Mouse (Mus musculus) Patski (cell line): ENCODE data around the gene Hk2. TPM values are rescaled to one million over a fixed set of nuclear protein-coding genes. Genes with fewer than 3 reads are reported as not detected.

Experiments used
- ATAC-seq: fragments of 100-300 bp; one replicate; pipeline ENCODE4 v1.8.0; 2021
- CTCF ChIA-PET: fragments of 350-600 bp; sonication (Branson Sonifier 250); formaldehyde crosslinking; loops from one replicate; lab custom pipeline; 2022; ENCODE audit warnings: inconsistent platforms; lab: Charles Lee
- POLR2A ChIA-PET: fragments of 350-600 bp; sonication (Branson Sonifier 250); formaldehyde crosslinking; loops from one replicate; lab custom pipeline; 2022; ENCODE audit warnings: antibody characterized with exemption, inconsistent platforms; lab: Charles Lee
- DNase-seq: peaks from one replicate; pipeline ENCODE4 v3.0.0-alpha.2; 2011; ENCODE audit warnings: low read depth, low spot score
- H3K27me3 ChIP-seq: fragments of 371-371 bp; one replicate; pipeline ENCODE4 v1.5.1; 2021
- CTCF ChIP-seq: fragments of 100-300 bp; IDR thresholded peaks from one replicate; pipeline ENCODE4 v1.5.1; 2021
- in situ Hi-C: fragments of 300-500 bp; cut with MboI; formaldehyde crosslinking; loops from 3 replicates; pipeline ENCODE4 v1.11.1; 2018; ENCODE audit warnings: low pct_unique_long_range_greater_than_20kb, mixed read lengths
- polyA plus RNA-seq: library from polyadenylated mRNA; unstranded; gene quantifications from one replicate; pipeline ENCODE4 v1.2.3, GENCODE M21; 2021

The Hk2 gene
- polyA plus RNA-seq, 1 experiment from 2014 or later = 75.3 TPM

GRCm38 (mm10) chr6:82797300-82797839, 23.1 kb upstream of the Hk2 start:
- CTCF ChIA-PET = interaction anchor here (0.9 kb wide), 1 partner anchor 17 kb away, joined by 4 read pairs; no protein-coding TSS in a partner anchor

GRCm38 (mm10) chr6:82790864-82791263, 16.6 kb upstream of the Hk2 start:
- CTCF ChIA-PET = no interaction called here
- no peak for ATAC-seq
- POLR2A ChIA-PET = no interaction called here

More at GRCm38 (mm10) chr6:82797300-82797839, 23.1 kb upstream of the Hk2 start:
- POLR2A ChIA-PET = interaction anchor here (1.2 kb wide), 1 partner anchor 22 kb away, joined by 3 read pairs; no protein-coding TSS in a partner anchor
- DNase-seq (no peak), ATAC-seq (no peak)
- in situ Hi-C loops = no loop called here
- no peak for TF ChIP-seq CTCF
- H3K27me3 ChIP-seq = no peaks in the 10 kb centered on the region

GRCm38 (mm10) chr6:82783906-82784305, 9.7 kb upstream of the Hk2 start:
- H3K27me3 ChIP-seq = no peaks in the 10 kb centered on the region
- DNase-seq (no peak), ATAC-seq (no peak)
- in situ Hi-C loops = no loop called here
- ChIA-PET CTCF (no interaction called here), POLR2A (no interaction called here)
- no peak for TF ChIP-seq CTCF

More at GRCm38 (mm10) chr6:82790864-82791263, 16.6 kb upstream of the Hk2 start:
- H3K27me3 ChIP-seq = no peaks in the 10 kb centered on the region
- in situ Hi-C loops = no loop called here
- DNase-seq = no peak
- TF ChIP-seq CTCF = no peak

DNA sequence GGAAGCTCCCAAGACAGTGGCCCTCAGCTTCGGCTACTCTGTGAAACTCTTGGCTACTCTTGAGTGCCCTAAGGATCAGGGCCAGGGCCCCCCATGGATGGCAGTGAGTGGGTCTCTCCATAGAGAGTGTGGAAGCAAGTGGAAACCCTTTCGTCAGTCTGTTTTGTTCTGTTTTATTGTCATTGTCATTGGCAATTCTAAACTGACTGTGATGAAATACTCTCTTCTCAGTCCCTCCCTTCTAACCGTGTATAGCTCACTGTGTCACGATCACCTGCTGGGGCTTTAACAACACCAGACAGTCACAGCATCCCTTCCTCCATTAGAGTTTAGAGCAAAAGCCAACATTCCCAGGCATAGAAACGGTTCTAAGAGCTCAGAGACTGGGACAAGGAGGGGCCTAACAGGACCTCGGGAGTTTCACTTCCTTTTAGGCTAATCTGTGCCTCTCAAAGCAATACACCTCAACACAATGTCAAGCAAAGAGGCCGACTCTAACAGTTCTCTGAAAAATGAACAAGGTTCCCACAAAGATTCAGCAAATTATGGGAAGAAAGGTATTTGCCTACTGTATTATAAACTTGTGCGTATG, 6.6 kb upstream of the Hk2 start:
- in situ Hi-C loops = no loop called here
- no peaks in the 10 kb centered on the region for H3K27me3 ChIP-seq
- DNase-seq = no peak
- ATAC-seq = no peak
- ChIA-PET POLR2A (no interaction called here), CTCF (no interaction called here)
- TF ChIP-seq CTCF = no peak

- TF ChIP-seq CTCF = no peak
- no peak for ATAC-seq
- in situ Hi-C loops = no loop called here
- POLR2A ChIA-PET = no interaction called here
- CTCF ChIA-PET = no interaction called here
- H3K27me3 ChIP-seq = no peaks in the 10 kb centered on the region
- no peak for DNase-seq
These were observed 6.1 kb upstream of the Hk2 start for GRCm38 (mm10) chr6:82780369-82780768.

DNA sequence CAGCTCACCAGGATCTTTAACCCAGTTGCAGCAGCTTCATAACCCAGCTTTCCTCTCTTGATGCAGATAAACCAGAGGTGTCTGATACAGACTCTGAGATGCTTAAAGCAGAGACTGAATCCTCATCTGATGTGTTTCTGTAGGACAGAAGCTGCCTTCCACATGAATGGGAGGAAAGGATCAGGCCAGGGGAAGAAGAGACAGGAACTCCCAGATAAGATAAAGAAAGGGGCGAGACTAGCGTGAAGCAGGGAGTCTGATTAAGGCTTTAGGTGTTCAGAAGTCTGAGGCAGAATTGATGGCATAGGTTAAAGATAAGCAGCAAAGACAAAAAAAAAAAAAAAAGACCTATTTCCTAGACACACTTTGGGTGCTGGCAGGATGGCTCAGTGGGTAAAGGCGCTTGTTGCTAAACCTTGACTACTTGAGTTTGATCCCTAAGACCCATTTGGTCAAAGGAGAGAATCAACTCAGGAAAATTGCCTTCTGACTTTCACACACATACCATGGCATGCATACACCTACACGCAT, 2.9 kb upstream of the Hk2 start:
- ChIA-PET CTCF (no interaction called here), POLR2A (no interaction called here)
- in situ Hi-C loops = no loop called here
- no peaks in the 10 kb centered on the region for H3K27me3 ChIP-seq
- no peak for ATAC-seq
- no peak for TF ChIP-seq CTCF
- no peak for DNase-seq

DNA sequence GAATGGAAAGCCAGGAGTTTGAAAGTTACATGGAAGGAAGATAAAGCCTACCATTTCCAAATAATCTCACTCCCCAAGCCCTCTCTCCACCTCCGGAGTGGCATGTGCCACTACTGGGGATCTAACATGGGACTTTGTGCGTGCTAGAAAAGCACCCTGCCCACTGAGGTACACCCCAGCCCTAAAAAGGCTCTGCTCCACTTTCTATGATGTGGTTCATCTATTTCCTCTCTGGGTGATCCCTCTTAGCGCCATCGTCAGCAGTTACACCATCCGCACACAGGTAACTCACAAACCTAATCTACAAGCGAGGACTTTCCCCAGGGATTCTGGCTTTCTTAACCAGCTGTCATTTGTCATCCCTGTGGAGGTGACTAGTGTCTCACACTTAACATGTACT, 1.1 kb upstream of the Hk2 start:
- POLR2A ChIA-PET = interaction anchor here (1.0 to 1.4 kb wide), 4 partner anchors 19 to 88 kb away, joined by 3 to 5 read pairs (median 4); no protein-coding TSS in a partner anchor
- TF ChIP-seq CTCF = no peak
- CTCF ChIA-PET = interaction anchor here (1.1 kb wide), 1 partner anchor 200 kb away, joined by 3 read pairs; no protein-coding TSS in a partner anchor
- ATAC-seq = no peak
- DNase-seq = no peak
- in situ Hi-C loops = no loop called here
- no peaks in the 10 kb centered on the region for H3K27me3 ChIP-seq

DNA sequence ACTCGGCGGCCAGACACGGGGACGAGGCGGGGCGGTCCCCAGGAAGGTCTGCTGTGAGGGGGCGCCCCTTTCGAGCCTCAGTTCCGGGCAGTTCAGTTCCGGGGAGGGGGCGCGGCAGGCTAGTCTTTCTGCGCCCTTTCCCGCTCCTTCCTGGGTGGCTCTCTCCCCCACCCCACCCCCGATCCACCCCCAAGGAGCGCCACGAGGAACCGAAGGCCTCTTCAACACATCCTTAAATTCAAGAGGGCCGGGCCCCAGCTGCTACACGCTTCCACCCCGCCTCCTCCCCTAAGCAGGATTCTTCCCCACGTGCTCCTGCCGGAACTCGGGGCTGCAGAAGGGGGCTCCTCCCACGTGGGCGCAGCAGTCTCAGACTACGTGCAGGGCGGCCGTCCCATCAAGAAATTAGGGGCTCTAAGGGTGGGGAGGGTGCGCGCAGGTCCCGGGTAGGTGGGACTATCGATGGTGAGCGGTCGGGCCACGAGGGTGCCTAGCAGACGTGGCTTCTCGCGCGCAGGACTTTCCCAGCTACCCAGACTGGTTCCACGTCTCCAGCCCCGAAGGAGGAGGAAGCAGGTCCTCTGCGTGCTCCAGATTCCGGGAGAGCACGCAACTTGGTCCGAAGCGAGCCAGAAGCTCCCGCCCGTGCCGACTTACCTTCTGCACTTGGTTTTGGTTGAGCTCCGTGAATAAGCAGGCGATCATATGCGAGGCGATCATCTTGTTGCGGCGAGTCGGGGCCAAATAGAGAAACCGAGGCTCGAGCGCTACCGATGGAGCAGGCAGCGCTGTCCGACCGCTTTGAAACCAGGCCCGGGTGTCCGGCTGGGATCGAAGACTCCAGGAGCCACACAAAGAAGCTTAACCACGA, 758 bp downstream of the Hk2 start:
- no peaks in the 10 kb centered on the region for H3K27me3 ChIP-seq
- TF ChIP-seq CTCF = no peak
- POLR2A ChIA-PET = interaction anchor here (0.6 to 1.8 kb wide), 11 partner anchors 15 to 122 kb away, joined by 3 to 7 read pairs (median 3); no protein-coding TSS in a partner anchor
- in situ Hi-C loops = no loop called here
- no peak for DNase-seq
- ATAC-seq = peak; percentile 18
- CTCF ChIA-PET = interaction anchor here (1.2 to 1.4 kb wide), 2 partner anchors 59 to 111 kb away, joined by 3 to 6 read pairs; no protein-coding TSS in a partner anchor

DNA sequence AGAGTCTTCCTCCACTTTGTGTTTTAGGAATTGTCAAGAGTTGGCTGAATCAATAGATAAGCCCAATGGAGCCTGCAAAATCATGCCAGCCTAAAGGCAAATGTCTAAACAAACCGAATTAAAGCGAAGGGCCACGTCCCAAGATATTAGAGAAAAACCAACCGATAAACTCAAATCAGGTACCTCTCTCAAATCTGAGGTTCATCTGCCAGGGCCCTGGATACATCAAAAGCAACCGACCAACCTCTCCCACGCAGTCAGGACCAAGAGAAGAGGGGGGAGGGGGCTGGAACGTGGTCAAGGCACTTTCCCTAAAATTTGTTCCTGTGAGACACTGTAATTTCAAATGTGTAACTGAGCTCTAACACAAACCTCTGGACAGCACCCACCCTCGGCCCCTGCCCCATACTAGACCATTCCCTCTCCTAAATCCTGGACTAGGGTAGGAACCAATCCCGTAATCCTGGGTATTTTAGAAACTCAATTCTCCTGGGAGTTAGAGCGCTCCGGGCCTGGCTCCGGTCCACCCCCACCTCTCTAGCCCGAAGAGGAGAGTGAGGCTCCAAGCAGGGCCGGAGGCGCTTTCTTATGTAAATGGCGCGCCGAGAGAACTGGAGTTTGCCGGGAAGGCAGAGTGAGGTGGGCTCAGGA, 1.7 kb downstream of the Hk2 start:
- DNase-seq = no peak
- no peak for TF ChIP-seq CTCF
- no peak for ATAC-seq
- no peaks in the 10 kb centered on the region for H3K27me3 ChIP-seq
- in situ Hi-C loops = no loop called here
- ChIA-PET POLR2A (interaction anchor here (0.9 to 1.2 kb wide), 2 partner anchors 33 to 63 kb away, joined by 3 read pairs; no protein-coding TSS in a partner anchor), CTCF (no interaction called here)

- POLR2A ChIA-PET = interaction anchor here (0.6 to 1.2 kb wide), 3 partner anchors 11 to 63 kb away, joined by 3 to 4 read pairs (median 3); no protein-coding TSS in a partner anchor
- ATAC-seq (no peak), DNase-seq (no peak)
- no peaks in the 10 kb centered on the region for H3K27me3 ChIP-seq
- in situ Hi-C loops = no loop called here
- CTCF ChIA-PET = interaction anchor here (1.1 to 1.5 kb wide), 3 partner anchors 17 to 108 kb away, joined by 3 to 4 read pairs (median 4); no protein-coding TSS in a partner anchor
- TF ChIP-seq CTCF = no peak
These were observed 2.3 kb downstream of the Hk2 start for GRCm38 (mm10) chr6:82771981-82772409.
